Mouse (Mus musculus) neural tube, embryonic 13.5 days (tissue): ENCODE data around the gene Olfr934. TPM values are rescaled to one million over a fixed set of nuclear protein-coding genes. Genes with fewer than 3 reads are reported as not detected.

Source experiments
- ATAC-seq: fragments of 200-750 bp; cut with Nextera tagmentation; 2 replicates; pipeline ENCODE4 v1.8.0; 2017; ENCODE audit warnings: low read depth, mild to moderate bottlenecking, moderate TSS enrichment, moderate library complexity
- H3K27ac ChIP-seq: fragments of 300-500 bp; sonication (generic); replicated peaks from 2 replicates; pipeline ENCODE4 v1.5.1; 2015; ENCODE audit warnings: moderate library complexity, mild to moderate bottlenecking, inconsistent platforms
- H3K27me3 ChIP-seq: fragments of 300-500 bp; sonication (generic); 2 replicates; pipeline ENCODE4 v1.6.1; 2015; ENCODE audit warnings: mild to moderate bottlenecking, inconsistent platforms
- H3K36me3 ChIP-seq: fragments of 300-500 bp; sonication (generic); 2 replicates; pipeline ENCODE4 v1.6.1; 2015; ENCODE audit warnings: mild to moderate bottlenecking, inconsistent platforms
- H3K4me1 ChIP-seq: fragments of 300-500 bp; sonication (generic); replicated peaks from 2 replicates; pipeline ENCODE4 v1.6.1; 2015; ENCODE audit warnings: inconsistent platforms
- H3K4me2 ChIP-seq: fragments of 300-500 bp; sonication (generic); 2 replicates; pipeline ENCODE4 v1.6.1; 2015; ENCODE audit warnings: inconsistent platforms, mild to moderate bottlenecking, moderate library complexity
- H3K4me3 ChIP-seq: fragments of 300-500 bp; sonication (generic); 2 replicates; pipeline ENCODE4 v1.5.1; 2015; ENCODE audit warnings: mild to moderate bottlenecking, inconsistent platforms
- H3K9ac ChIP-seq: fragments of 300-500 bp; sonication (generic); 2 replicates; pipeline ENCODE4 v1.6.1; 2015; ENCODE audit warnings: moderate library complexity, mild to moderate bottlenecking, inconsistent platforms
- H3K9me3 ChIP-seq: fragments of 300-500 bp; sonication (generic); 2 replicates; pipeline ENCODE4 v1.6.1; 2016; ENCODE audit warnings: inconsistent platforms
- WGBS: fragments of 180-500 bp; shearing (Covaris S2); methylation state at CpG from one replicate; pipeline ENCODE4 v1.1.7; 2015; 5-methylcytosine and 5-hydroxymethylcytosine counted together
- polyA plus RNA-seq: library from polyadenylated mRNA; unstranded; fragments of >200 nt; fragmentation: Nextera tagmentation; extraction: Ambion mirVana; gene quantifications from 2 replicates; pipeline ENCODE4 v1.2.1, GENCODE M21; 2015

Gene Olfr934
- not detected in 2 replicates for polyA plus RNA-seq

GRCm38 (mm10) chr9:38988215-38988614, at the start of gene Olfr934:
Olfr934 (minus strand) TSS chr9:38988315.
- Histone ChIP-seq H3K27ac (no peak within 1 kb of the TSS), H3K9ac (no peak within 1 kb of the TSS), H3K4me1 (no peaks in the 10 kb centered on the region), H3K4me3 (no peak within 1 kb of the TSS), H3K9me3 (no peaks in the 10 kb centered on the region), H3K4me2 (no peak within 1 kb of the TSS), H3K36me3 (no peaks in the 10 kb centered on the region), H3K27me3 (no peaks in the 10 kb centered on the region)
- WGBS: 91% methylated on average over 2 of the region's 2 CpGs
- ATAC-seq: no peak

- H3K9ac ChIP-seq: no peak within 1 kb of the TSS
- ATAC-seq: no peak
- no peak within 1 kb of the TSS for H3K4me3 ChIP-seq
- H3K27ac ChIP-seq: no peak within 1 kb of the TSS
- no peaks in the 10 kb centered on the region for H3K9me3 ChIP-seq
- no peaks in the 10 kb centered on the region for H3K27me3 ChIP-seq
- WGBS: 85% methylated on average over 1 of the region's 1 CpGs
- no peak within 1 kb of the TSS for H3K4me2 ChIP-seq
- no peaks in the 10 kb centered on the region for H3K36me3 ChIP-seq
- H3K4me1 ChIP-seq: no peaks in the 10 kb centered on the region
Measured at GRCm38 (mm10) chr9:39023277-39023676, 35.2 kb upstream of the Olfr934 start, which contains the start of gene Olfr146. Olfr146 (minus strand) TSS chr9:39023377.

- H3K4me3 ChIP-seq: no peak within 1 kb of the TSS
- no peaks in the 10 kb centered on the region for H3K27me3 ChIP-seq
- WGBS: 88% methylated on average over 2 of the region's 2 CpGs
- no peaks in the 10 kb centered on the region for H3K4me1 ChIP-seq
- H3K4me2 ChIP-seq: no peak within 1 kb of the TSS
- no peaks in the 10 kb centered on the region for H3K36me3 ChIP-seq
- H3K9ac ChIP-seq: no peak within 1 kb of the TSS
- no peak within 1 kb of the TSS for H3K27ac ChIP-seq
- ATAC-seq: no peak
- no peaks in the 10 kb centered on the region for H3K9me3 ChIP-seq
Measured at GRCm38 (mm10) chr9:38999583-38999982, 11.5 kb upstream of the Olfr934 start, which contains the start of gene Olfr935. Olfr935 (minus strand) TSS chr9:38999683.

GRCm38 (mm10) chr9:38972013-38972412, 16.1 kb downstream of the Olfr934 start, which contains the start of gene Olfr933:
Olfr933 (plus strand) TSS chr9:38972313.
- Histone ChIP-seq H3K27me3 (no peaks in the 10 kb centered on the region), H3K4me1 (no peaks in the 10 kb centered on the region), H3K9me3 (no peaks in the 10 kb centered on the region), H3K36me3 (no peaks in the 10 kb centered on the region), H3K4me2 (no peak within 1 kb of the TSS), H3K9ac (no peak within 1 kb of the TSS), H3K27ac (no peak within 1 kb of the TSS), H3K4me3 (no peak within 1 kb of the TSS)
- 69% methylated on average over 4 of the region's 4 CpGs for WGBS
- ATAC-seq: no peak

GRCm38 (mm10) chr9:38954124-38954416, 34.0 kb downstream of the Olfr934 start:
- H3K9ac ChIP-seq: no peak overlapping the region
- WGBS: 84% methylated on average over 4 of the region's 4 CpGs
- H3K27me3 ChIP-seq: no peaks in the 10 kb centered on the region
- ATAC-seq: no peak
- no peak overlapping the region for H3K4me3 ChIP-seq
- H3K9me3 ChIP-seq: no peaks in the 10 kb centered on the region
- no peaks in the 10 kb centered on the region for H3K36me3 ChIP-seq
- no peaks in the 10 kb centered on the region for H3K4me1 ChIP-seq
- no peak overlapping the region for H3K4me2 ChIP-seq
- no peak overlapping the region for H3K27ac ChIP-seq

- WGBS: 51% methylated on average over 7 of the region's 7 CpGs
Measured at GRCm38 (mm10) chr9:38953401-38954123, 34.6 kb downstream of the Olfr934 start.

More at GRCm38 (mm10) chr9:38953401-38954123, 34.6 kb downstream of the Olfr934 start:
- Histone ChIP-seq H3K9ac (no peak overlapping the region), H3K9me3 (no peaks in the 10 kb centered on the region), H3K4me2 (no peak overlapping the region), H3K27me3 (no peaks in the 10 kb centered on the region), H3K4me3 (no peak overlapping the region), H3K4me1 (no peaks in the 10 kb centered on the region), H3K36me3 (no peaks in the 10 kb centered on the region), H3K27ac (no peak overlapping the region)
- ATAC-seq: no peak

Other genes with a start within 250 kb of the Olfr934 start
- gene Olfr920, start 236.0 kb downstream of the Olfr934 start, polyA plus RNA-seq: not detected in 2 replicates
- not detected in 2 replicates for gene Olfr921, start 215.2 kb downstream of the Olfr934 start, polyA plus RNA-seq
- gene Olfr922, start 173.7 kb downstream of the Olfr934 start, polyA plus RNA-seq: not detected in 2 replicates
- not detected in 2 replicates for gene Olfr923, start 161.8 kb downstream of the Olfr934 start, polyA plus RNA-seq
- not detected in 2 replicates for gene Olfr924, start 143.9 kb downstream of the Olfr934 start, polyA plus RNA-seq
- gene Olfr26, start 133.3 kb downstream of the Olfr934 start, polyA plus RNA-seq: not detected in 2 replicates
- gene Olfr926, start 111.2 kb downstream of the Olfr934 start, polyA plus RNA-seq: not detected in 2 replicates
- gene Olfr930, start 58.5 kb downstream of the Olfr934 start, polyA plus RNA-seq: not detected in 2 replicates
- gene Olfr933, start 16.0 kb downstream of the Olfr934 start, polyA plus RNA-seq: not detected in 2 replicates
- gene Olfr935, start 11.4 kb upstream of the Olfr934 start, polyA plus RNA-seq: not detected in 2 replicates
- not detected in 2 replicates for gene Olfr146, start 35.1 kb upstream of the Olfr934 start, polyA plus RNA-seq
- gene Olfr937, start 76.6 kb upstream of the Olfr934 start, polyA plus RNA-seq: not detected in 2 replicates
- gene Olfr938, start 90.6 kb upstream of the Olfr934 start, polyA plus RNA-seq: not detected in 2 replicates
- not detected in 2 replicates for gene Olfr27, start 139.8 kb upstream of the Olfr934 start, polyA plus RNA-seq
- not detected in 2 replicates for gene Olfr943, start 178.0 kb upstream of the Olfr934 start, polyA plus RNA-seq
- gene Olfr944, start 213.6 kb upstream of the Olfr934 start, polyA plus RNA-seq: not detected in 2 replicates